Mouse (Mus musculus): Measurements from ENCODE around the gene Tmem94.
"Not testable (repeated sequence)": the region's sequence is repeated elsewhere in the genome, so short reads cannot be mapped to it uniquely, and the experiment has no call there.

The Tmem94 gene

DNA sequence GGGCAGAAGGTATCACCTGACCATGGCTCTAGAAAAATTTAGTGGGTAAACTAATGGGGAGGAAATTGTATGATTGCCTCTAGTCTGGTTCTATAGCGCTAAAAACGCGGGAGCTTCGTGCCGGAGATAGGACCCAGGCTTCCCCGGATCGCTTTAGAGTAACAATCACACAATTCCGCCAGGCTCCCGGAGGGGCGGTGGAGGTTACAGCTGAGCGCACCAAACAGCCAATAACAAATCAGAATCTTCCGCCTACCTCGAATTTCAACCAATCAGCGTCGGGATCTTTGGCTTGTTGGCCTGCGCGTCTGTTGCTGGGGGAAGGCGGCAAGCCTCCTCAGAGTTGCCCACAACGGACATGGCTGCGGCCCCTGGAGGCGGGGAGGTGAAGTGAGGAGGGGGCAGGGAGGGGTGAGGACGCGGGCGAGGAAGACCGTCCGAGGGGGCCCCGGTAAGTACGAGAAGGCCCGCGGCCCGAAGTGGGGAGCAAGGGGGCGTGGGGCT lies at the start of gene Tmem94:
Gene Tmem94 (plus strand): TSS at position 331 of the 504 bp plus-strand sequence.
- peak; percentile 96 to 98 for DNase-seq (ENCODE audit: low spot score in 2 of 2)

DNA sequence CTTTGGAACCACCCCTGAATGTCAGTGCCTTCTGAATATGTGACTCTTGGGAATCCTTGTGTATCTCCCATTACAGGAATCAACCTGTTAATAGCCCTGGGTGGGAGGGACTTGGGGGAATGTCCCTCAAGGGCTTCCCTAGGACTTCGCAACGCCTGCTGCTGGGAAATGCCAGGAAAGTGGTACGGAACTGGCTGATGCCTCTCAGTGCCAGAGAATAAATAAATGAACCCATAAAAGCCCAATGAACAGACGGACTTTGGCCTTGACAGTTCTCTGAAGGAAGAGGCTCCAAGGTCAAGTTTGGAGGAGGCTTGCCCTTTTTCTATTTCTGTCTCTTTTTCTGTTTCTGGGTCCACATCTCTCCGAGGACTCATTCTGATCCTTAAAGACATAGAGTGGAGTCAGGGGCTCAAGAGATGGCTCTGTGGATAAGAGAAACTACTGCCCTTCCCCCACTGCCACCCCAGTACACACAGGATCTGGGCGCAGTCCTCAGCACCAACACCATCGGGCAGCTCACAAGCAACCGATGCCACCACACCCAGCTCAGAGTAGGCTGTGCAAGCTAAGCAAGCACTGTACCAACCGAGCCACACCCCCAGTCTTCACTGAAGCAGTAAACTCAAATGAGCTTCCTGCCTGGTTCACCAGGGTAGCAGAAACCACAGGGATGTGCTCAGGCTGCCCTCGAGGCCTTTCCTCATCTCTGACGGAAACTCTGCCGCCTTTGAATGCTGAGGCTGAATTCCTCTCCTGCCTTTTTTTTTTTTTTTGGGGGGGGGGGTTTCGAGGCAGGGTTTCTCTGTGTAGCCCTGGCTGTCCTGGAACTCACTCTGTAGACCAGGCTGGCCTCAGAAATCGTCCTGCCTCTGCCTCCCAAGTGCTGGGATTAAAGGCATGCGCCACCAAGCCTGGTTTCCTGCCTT lies 48.6 kb upstream of the Tmem94 start:
- no peak for DNase-seq (ENCODE audit: low spot score in 2 of 2)

DNA sequence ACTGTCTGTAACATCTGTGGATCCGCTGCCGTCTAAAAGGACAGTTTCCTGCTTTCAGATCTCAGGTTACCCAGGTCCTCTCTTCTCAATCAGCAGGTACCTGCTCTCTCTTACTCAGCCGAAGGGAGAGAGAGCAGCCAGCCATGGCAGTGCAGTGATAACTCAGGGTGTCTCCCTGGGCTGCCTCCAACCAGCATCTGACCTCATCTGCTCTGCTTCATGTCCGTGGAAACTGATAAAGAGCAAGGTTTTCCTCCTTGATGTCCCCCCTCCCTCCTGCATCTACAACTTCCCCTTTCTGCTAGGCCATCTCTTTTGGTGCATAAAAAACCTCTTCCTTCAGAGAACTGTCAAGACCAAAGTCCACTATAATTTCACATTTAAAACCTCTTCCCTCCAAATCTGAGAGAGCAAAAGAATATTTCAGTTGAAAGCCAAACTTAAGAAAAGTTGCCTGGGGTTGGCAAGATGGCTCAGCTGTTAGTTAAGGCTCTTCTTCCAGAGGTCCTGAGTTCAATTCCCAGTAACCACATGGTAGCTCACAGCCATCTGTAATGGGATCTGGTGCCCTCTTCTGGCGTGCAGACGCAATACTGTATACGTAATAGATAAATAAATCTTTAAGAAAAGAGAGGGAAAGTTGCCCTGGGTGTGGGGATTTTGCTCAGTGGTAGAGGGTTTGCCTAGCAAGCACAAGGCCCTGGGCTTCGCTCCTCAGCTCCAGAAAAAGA lies 47.4 kb upstream of the Tmem94 start:
- no peak for DNase-seq (ENCODE audit: low spot score in 2 of 2)

DNA sequence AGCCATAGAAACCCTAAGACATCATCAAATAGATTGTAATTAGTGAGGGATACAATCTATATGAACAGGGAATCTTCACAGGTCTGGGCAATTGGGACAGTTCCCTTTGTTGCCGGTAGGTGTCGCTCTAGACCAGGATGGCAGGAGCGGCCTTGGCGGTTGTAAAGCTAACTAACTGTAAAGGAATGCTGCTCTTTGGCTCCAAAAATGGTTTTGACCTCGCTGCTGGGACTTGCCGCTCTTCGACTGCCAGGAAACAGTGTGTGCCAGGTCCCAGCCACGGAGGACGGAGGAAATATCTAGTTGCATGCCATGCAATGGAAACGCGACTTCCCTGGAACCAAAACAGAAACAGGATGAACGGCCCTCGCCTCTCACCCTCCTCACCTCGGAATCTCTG lies 42.6 kb upstream of the Tmem94 start:
- DNase-seq (ENCODE audit: low spot score in 2 of 2) = peak; percentile 81 to 87

DNA sequence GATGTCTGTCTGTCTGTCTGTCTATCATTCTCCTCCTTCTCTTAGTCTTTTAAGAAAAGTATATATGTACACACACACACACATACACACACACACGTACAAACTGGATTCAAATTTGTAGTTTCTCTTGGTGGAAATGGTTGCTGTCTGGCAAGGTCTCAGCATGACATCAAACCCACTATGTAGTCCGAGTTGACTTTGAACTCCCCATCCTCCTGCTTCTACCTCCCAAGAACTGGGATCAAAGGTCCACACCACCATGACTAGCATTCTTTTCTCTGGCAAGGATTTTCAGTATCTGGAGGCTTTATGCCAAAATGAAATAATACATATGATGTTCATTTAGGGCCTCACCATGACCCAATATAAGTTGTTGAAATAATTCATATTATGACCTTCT lies 42.0 kb upstream of the Tmem94 start:
- DNase-seq (ENCODE audit: low spot score in 2 of 2) = no peak

DNA sequence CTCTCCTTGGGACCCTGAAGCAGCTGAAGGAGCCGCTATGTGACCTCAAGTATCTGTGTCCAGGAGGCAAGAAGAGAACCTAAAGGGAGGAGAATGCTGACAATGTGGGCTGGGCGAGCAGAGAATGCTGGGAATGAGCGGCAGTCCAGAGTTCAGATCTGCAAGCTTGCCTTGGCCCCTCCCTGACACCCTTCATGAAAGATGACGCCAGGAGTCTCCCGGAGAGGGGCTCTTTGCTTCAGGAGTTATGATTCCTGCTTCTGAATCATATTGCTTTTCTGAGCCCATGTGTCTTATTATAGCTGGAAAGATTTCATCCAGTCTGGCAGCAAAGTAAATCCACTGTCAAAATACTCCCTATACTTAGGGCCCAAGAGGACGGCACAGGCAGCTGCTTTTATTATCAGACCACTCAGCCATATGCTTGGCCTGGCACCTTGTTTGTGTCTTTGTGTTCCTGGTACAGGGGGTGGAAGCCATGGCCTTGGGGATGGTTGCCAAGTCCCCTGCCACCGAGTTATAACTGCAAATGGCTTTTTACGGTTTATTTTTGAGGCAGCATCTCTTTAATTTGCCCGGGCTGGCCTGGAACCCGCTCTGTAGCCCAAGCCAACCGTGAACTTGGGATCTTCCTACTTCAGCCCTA lies 31.1 kb upstream of the Tmem94 start:
- no peak for DNase-seq (ENCODE audit: low spot score in 2 of 2)

DNA sequence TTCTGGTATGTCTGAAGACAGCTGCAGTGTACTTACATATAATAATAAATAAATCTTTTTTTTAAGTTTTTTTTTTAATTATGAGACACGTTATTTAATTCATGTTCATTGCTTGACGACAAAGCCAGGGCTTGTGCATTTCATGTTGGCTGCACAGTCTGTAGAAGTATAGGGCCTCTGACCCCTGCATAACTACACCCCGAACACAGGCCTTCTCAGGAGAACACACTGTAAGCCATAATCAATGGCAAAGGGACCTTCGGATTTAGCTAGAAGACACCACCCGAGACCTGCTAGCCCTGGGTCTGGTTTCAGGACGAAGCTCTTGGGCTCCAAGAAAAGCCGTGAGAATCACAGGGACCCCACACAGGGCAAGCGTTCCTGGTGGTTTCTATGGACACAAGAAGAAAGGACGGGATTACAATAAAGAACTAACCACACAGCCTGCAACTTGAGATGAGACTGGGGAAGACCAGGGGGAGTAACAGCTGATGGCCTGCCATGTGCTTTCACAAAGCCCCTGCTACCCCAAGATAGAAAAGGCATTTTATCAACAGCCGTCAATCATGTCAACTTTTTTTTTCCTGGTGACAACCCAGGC lies 27.5 kb upstream of the Tmem94 start:
- DNase-seq (ENCODE audit: low spot score in 2 of 2) = no peak

DNA sequence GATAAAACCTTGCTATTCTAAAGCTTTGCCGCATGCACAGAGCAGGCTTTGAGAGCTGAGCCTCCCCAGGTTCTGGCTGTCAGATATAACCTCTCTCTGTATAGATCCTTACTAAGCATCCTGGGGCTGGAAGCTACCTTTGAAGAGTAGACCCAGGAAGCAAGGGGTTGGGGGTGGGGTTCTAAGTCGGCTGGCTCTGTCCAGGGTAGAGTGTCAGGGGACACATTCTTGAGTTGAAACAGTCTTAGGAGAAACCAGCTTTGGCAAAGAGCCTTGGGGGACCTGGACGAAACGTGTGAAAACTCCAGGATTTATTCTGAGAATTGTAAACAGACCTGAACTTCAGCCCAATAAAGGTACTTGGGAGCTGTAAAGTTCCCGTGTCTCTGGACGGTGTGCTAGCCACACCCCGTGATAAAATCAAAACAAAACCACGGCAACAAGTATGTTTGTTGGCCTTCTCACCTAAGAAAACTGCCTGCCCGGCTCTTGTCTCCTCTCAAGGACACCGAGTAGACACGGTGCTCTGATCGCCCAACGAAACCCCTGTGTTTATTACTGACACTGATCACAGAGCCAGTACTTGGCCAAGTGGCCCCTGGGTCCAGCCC lies 26.9 kb upstream of the Tmem94 start:
- no peak for DNase-seq (ENCODE audit: low spot score in 2 of 2)

DNA sequence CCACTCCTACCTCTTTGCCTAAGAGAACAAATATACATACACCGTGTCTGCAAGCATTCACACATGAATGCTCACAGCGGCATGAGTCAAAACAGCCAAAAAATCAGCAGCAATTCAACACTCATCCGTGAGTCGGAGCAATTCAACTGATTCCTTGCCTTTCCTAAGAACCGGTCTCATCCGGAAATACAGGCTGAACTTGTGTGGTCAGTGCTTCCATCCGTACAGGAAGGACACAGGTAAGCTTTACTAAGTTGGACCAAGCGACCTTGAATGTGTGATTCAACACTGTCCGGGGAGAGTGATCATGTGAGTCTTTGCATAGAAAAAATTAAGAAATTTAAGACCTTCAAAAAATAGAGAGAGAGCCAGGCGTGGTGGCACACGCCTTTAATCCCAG lies 24.2 kb upstream of the Tmem94 start:
- peak; percentile 55 to 58 for DNase-seq (ENCODE audit: low spot score in 2 of 2)

DNA sequence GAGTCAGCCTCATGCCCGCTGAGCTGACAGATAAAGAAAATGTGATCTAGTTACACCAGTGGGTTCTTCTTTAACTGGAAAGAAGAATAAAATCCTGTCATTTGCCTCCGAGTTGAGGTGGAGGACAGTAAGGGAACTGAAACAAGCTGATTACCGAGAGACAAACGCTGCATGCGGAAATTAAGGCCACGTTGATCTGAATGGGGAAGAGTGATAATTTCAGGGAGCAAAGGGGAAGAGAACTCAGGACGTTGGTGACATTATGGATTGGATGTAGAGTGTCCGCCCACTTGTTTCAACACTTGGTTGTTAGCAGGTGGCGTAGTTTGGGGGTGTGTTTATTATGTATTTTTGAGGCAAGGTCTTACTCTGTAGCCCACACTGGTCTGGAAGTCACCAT lies 22.3 kb upstream of the Tmem94 start:
- no peak for DNase-seq (ENCODE audit: low spot score in 2 of 2)

DNA sequence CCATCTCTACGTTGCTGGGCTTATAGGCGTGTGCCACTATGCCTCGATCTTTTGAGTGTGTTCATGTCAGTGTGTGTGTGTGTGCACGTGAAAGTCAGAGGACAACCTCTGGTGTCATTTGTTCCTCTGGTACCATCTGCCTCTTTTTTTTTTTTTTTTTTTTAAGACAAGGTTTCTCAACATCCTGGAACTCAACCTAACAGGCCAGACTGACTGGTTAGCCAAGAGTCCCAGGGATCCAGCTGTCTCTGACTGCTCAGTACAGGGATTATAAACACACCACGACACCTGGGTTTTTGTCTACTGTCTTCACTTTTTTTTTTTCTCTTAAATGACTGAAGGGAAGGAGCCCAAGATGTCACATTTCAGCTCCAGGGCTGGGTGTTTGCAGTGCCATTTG lies 20.8 kb upstream of the Tmem94 start:
- no peak for DNase-seq (ENCODE audit: low spot score in 2 of 2)

DNA sequence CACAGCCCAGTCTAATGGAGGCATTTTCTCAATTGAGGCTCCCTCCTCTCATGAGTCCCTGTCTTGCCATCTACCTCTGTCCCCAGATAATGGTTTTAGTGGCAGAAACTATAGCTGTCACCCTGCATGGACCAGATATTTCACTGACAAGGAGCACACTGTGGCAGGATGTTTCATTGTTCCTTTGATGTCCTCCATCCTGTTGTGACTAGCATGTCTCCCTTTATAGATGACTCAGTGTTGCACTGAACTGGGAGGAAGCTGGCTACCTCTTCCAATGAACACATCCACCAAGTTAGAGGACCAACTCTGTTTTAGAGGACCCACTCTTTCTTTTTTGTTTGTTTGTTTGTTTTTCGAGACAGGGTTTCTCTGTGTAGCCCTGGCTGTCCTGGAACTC lies 19.1 kb upstream of the Tmem94 start:
- no peak for DNase-seq (ENCODE audit: low spot score in 2 of 2)

DNA sequence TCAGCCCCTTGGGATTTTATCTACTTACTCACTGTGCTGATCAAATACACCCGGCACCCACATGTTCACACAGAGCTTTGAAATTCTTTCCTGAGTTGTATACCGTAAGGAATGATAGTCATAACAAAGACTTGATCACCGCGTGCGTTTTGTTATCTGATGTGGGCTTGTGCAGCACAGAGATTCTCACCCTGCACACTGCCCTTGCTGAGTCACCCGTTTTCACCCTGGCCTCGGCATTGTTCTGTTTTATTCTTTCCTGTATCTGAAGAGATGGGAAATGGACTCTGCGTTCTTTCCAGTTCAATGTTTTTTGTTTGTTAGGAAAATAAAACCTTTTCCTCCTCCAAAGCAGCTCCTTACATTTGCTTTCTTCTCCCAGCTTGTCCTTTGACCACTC lies 18.5 kb upstream of the Tmem94 start:
- DNase-seq (ENCODE audit: low spot score in 2 of 2) = no peak

DNA sequence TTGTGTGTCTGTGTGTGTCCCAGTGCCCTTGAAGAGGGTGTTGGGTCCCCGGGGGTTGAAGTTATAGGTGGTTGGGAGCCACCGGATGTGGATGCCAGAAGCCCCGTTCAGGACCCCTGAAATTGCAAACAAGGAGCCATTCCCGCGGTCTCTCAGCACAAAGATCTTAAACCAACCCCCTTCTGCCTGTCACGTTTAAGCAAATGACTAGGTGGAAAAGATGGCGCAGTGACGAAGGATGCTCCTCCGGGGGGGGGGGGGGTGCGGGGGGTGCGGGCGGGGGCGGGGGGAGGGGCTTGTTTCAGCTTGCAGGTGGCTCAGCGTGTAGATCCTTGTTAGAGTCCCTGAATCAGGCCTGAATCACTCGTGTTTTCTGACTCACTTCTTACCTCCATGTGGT lies 17.9 kb upstream of the Tmem94 start:
- no peak for DNase-seq (ENCODE audit: low spot score in 2 of 2)

DNA sequence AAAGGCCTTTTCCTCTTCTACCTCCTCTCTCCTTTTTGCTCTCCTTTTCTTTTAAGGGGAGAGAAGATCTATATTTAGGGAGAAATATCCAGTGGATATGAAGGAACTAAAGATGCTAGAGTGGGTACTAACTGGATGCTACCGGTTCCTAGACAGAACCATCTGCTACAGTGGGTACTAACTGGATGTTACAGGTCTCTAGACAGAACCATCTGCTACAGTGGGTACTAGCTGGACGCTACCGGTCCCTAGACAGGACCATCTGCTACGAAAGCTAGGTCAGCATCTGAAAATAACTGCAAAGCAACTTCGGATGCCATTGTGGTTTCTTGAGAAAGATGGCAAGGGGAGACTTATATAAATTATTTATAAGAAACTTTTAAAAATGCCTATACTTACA lies 15.4 kb upstream of the Tmem94 start:
- no peak for DNase-seq (ENCODE audit: low spot score in 2 of 2)

DNA sequence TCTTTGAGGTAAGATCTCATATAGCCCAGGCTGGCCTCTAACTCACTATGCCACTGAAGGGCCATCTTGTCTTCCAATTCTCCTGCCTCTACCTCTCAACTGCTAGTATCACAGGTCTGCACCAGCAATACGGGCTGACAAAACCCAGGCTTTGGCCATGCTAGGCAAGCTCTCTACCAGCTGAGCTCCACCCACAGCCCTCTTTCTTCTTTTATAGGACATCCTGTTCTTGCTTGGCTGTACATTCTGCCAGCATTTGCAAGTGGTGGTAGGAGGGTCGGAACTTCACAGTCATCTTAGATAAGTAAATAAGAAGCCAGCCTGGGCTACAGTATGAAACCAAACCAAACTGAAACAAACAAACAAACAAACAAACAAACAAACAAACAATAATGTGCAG lies 13.5 kb upstream of the Tmem94 start:
- no peak for DNase-seq (ENCODE audit: low spot score in 2 of 2)

DNA sequence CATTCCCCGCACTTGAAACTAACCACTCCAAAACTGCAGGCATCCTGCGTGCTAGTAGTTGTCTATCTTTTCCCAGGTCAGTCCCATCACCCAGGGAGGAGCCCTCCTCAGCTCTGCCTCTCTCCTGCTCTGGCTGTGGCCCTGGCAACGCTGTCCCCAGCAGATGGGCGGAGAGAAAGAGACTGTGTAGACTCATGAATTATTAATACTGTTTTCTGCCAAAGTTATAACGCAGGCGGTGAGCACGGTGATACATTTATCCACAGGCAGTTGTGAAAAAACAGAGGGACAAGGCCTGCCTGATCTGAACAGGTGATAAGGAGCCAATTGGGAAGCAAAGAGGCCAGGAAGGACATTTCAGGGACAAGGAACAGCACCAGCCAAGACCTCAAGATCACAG lies 12.6 kb upstream of the Tmem94 start:
- DNase-seq (ENCODE audit: low spot score in 2 of 2) = no peak

DNA sequence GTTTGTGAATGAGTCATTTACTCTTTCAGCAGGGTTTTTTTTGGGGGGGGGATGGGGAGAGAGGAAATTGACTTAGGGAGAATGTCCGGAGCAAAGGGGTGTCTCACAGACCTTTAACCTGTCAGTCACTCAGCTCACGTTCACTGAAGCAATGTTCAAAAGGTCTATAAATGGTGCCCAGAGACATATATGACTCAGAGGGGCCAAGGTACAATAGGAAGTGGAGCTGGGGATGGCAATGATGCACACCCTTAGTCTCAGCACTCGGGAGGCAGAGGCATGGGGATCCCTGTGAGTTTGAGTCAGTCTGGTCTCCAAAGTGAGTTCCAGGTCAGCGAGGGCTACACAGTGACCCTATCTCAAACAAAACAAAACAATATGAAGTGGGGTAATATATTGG lies 11.7 kb upstream of the Tmem94 start:
- DNase-seq (ENCODE audit: low spot score in 2 of 2) = no peak

DNA sequence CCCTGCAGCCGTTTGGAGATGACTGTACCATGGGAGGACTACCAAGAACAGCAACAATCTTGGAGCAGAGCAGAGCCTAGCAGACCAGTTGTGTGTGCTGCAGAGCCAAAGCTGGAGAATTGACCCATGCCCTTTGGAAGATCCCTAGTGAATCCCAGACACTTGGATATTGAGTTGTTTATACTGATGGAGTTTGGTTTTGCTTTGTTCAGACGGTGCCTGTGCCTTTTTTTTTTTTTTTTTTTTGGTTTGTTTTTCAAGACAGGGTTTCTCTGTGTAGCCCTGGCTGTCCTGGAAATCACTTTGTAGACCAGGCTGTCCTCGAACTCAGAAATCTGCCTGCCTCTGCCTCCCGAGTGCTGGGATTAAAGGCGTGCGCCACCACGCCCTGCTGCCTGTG lies 3.1 kb upstream of the Tmem94 start:
- DNase-seq (ENCODE audit: low spot score in 2 of 2) = not testable (repeated sequence)

DNA sequence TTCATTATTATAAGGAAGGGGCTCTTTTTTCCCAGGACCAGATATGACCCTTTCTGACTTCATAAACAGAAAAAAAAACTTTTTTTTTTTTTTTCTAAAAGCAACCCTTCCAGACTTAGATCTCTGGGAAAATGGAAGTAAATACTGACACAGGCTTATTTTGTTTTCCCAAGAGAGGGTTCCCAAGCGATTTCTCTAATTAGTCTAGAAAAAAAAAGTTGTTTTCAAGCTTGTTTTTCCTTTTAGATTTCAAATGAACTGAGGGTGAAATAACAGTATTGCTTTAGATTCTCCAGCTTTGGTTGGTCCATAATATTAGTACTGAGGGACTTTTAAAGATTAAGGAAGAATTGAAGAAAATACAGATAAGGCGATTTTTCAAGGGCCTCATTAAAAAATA lies 535 bp upstream of the Tmem94 start:
- DNase-seq (ENCODE audit: low spot score in 2 of 2) = no peak

DNA sequence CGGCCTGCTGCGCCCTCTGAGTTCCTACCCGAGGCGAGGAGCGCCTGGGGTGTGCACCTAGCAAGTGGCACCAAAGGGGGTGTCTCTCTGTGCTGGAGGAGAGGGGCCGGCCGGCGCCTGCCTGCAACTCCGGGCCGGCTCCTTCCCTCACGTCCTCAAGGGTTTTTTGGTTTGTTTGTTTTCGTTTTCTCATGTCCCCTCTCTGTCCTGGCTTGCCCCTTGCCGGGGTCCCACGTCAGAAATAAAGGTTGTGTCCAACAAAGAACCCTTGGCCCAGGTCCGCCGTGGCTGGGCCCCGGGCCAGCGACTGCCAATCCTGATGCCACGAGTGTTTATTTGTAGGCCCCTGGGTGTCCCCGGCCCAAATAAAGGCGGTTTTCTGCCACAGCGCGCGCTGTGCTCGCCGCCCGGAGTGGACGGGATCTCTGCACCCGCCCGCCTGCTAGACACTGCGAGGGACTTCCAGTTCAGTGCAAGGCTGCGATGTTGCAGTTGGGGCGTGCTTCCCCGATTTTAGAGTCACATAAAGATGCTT lies 441 bp downstream of the Tmem94 start:
- peak in 1 of 2 experiments; percentile 52 for DNase-seq (ENCODE audit: low spot score in 2 of 2)
